Mouse (Mus musculus) CH12.LX (cell line): ENCODE data around the gene Adamtsl1. TPM values are rescaled to one million over a fixed set of nuclear protein-coding genes. Genes with fewer than 3 reads are reported as not detected.

Experiments
- DNase-seq: peaks from one replicate; pipeline ENCODE4 v3.0.0-alpha.2; 2013; ENCODE audit errors: extremely low read depth
- H3K27ac ChIP-seq: 2 replicates; pipeline ENCODE4 v1.5.1; 2012; ENCODE audit warnings: low read depth, mild to moderate bottlenecking, control low read depth, moderate library complexity; ENCODE audit not compliant: insufficient read depth
- H3K27me3 ChIP-seq: replicated peaks from 2 replicates; pipeline ENCODE3; 2012; ENCODE audit warnings: inconsistent platforms
- H3K36me3 ChIP-seq, 2 experiments: replicated peaks in 1 of 2; 2 replicates each; pipeline versions ENCODE3 to v1.6.1; 2012; ENCODE audit warnings: inconsistent platforms in 1 of 2, low read length in 1 of 2, mild to moderate bottlenecking in 1 of 2, mixed read lengths in 1 of 2, moderate library complexity in 1 of 2; ENCODE audit not compliant: control insufficient read depth in 1 of 2, insufficient read depth in 1 of 2
- H3K4me1 ChIP-seq, 2 experiments: 2 replicates each; pipeline ENCODE4 v1.6.1; 2012; ENCODE audit warnings: inconsistent platforms in 1 of 2, moderate library complexity in 1 of 2; ENCODE audit not compliant: insufficient read depth in 2 of 2, control insufficient read depth in 1 of 2
- H3K4me2 ChIP-seq: 2 replicates; pipeline ENCODE4 v1.6.1; 2012; ENCODE audit warnings: low read depth, mild to moderate bottlenecking, control low read depth; ENCODE audit not compliant: poor library complexity, insufficient read depth, severe bottlenecking
- H3K4me3 ChIP-seq, 3 experiments: fragments of 150-350 bp in 1 of 3; sonication (generic) in 1 of 3; replicated peaks in 1 of 3; 2 replicates each; pipeline versions ENCODE3 to v1.5.1; 2011 to 2012; ENCODE audit warnings: low read depth in 2 of 3, low read length in 2 of 3, mild to moderate bottlenecking in 2 of 3, moderate library complexity in 2 of 3, control low read depth in 1 of 3, improper control_type of control experiment in 1 of 3, inconsistent platforms in 1 of 3, mixed read lengths in 1 of 3; ENCODE audit not compliant: poor library complexity in 1 of 3
- H3K79me2 ChIP-seq: replicated peaks from 2 replicates; pipeline ENCODE4 v1.6.1; 2012; ENCODE audit warnings: mild to moderate bottlenecking, moderate library complexity; ENCODE audit not compliant: control insufficient read depth, poor library complexity, insufficient read depth, severe bottlenecking; ENCODE audit errors: extremely low read depth
- H3K9ac ChIP-seq: 2 replicates; pipeline ENCODE4 v1.6.1; 2012; ENCODE audit warnings: low read depth, mild to moderate bottlenecking, control low read depth, moderate library complexity; ENCODE audit not compliant: insufficient read depth
- H3K9me3 ChIP-seq: replicated peaks from 2 replicates; pipeline ENCODE3; 2012; ENCODE audit warnings: low read length, inconsistent platforms, mixed read lengths
- CHD2 ChIP-seq: IDR thresholded peaks from 2 replicates; pipeline ENCODE4 v1.6.1; 2011; ENCODE audit warnings: low read length, improper control_type of control experiment
- CTCF ChIP-seq, 2 experiments: IDR thresholded peaks in 1 of 2; conservative IDR thresholded peaks in 1 of 2; 2 replicates each; pipeline ENCODE4 v1.5.1; 2011 to 2012; ENCODE audit warnings: low read depth in 2 of 2, low read length in 2 of 2, improper control_type of control experiment in 1 of 2, inconsistent platforms in 1 of 2, mild to moderate bottlenecking in 1 of 2, moderate library complexity in 1 of 2
- E2F4 ChIP-seq: IDR thresholded peaks from 2 replicates; pipeline ENCODE4 v1.6.1; 2011; ENCODE audit warnings: low read depth, low read length, improper control_type of control experiment; ENCODE audit not compliant: insufficient replicate concordance
- ELF1 ChIP-seq: IDR thresholded peaks from 2 replicates; pipeline ENCODE4 v1.6.1; 2014; ENCODE audit warnings: low read depth, mild to moderate bottlenecking, inconsistent platforms, low read length, improper control_type of control experiment
- GABPA ChIP-seq: IDR thresholded peaks from 2 replicates; pipeline ENCODE4 v1.6.1; 2012; ENCODE audit warnings: low read depth, low read length, improper control_type of control experiment, inconsistent platforms; ENCODE audit not compliant: insufficient replicate concordance
- IRF4 ChIP-seq: IDR thresholded peaks from 2 replicates; pipeline ENCODE4 v1.6.1; 2014; ENCODE audit warnings: low read depth, mild to moderate bottlenecking, inconsistent platforms, low read length, improper control_type of control experiment
- JUND ChIP-seq: conservative IDR thresholded peaks from 2 replicates; pipeline ENCODE4 v1.6.1; 2011; ENCODE audit warnings: low read depth, low read length, improper control_type of control experiment
- MAFK ChIP-seq: IDR thresholded peaks from 2 replicates; pipeline ENCODE4 v1.6.1; 2011; ENCODE audit warnings: low read length, improper control_type of control experiment; ENCODE audit not compliant: insufficient replicate concordance
- MEF2A ChIP-seq: IDR thresholded peaks from 2 replicates; pipeline ENCODE4 v1.6.1; 2014; ENCODE audit warnings: low read depth, mild to moderate bottlenecking, inconsistent platforms, low read length, improper control_type of control experiment, borderline replicate concordance
- MXI1 ChIP-seq: IDR thresholded peaks from 2 replicates; pipeline ENCODE4 v1.6.1; 2011; ENCODE audit warnings: mild to moderate bottlenecking, low read depth, low read length, improper control_type of control experiment
- MYC ChIP-seq: IDR thresholded peaks from 2 replicates; pipeline ENCODE4 v1.6.1; 2011; ENCODE audit warnings: low read depth, mild to moderate bottlenecking, improper control_type of control experiment, low read length
- NELFE ChIP-seq: IDR thresholded peaks from 2 replicates; pipeline ENCODE4 v1.6.1; 2011; ENCODE audit warnings: low read depth, low read length, improper control_type of control experiment
- PAX5 ChIP-seq: IDR thresholded peaks from 2 replicates; pipeline ENCODE4 v1.6.1; 2012; ENCODE audit warnings: low read length, inconsistent platforms, mixed read lengths
- POLR2A ChIP-seq: IDR thresholded peaks from 2 replicates; pipeline ENCODE4 v1.6.1; 2011; ENCODE audit warnings: low read depth, mild to moderate bottlenecking, improper control_type of control experiment, low read length
- RAD21 ChIP-seq: IDR thresholded peaks from 2 replicates; pipeline ENCODE4 v1.6.1; 2011; ENCODE audit warnings: low read depth, mild to moderate bottlenecking, low read length, improper control_type of control experiment, moderate library complexity
- RCOR1 ChIP-seq: conservative IDR thresholded peaks from 2 replicates; pipeline ENCODE4 v1.6.1; 2012; ENCODE audit warnings: low read depth, mild to moderate bottlenecking, inconsistent platforms, low read length, improper control_type of control experiment
- SIN3A ChIP-seq: IDR thresholded peaks from 2 replicates; pipeline ENCODE4 v1.6.1; 2012; ENCODE audit warnings: low read length, improper control_type of control experiment, inconsistent platforms
- SMC3 ChIP-seq: IDR thresholded peaks from 2 replicates; pipeline ENCODE4 v1.6.1; 2011; ENCODE audit warnings: low read depth, low read length, improper control_type of control experiment
- ZC3H11A ChIP-seq: IDR thresholded peaks from 2 replicates; pipeline ENCODE4 v1.6.1; 2012; ENCODE audit warnings: low read depth, mild to moderate bottlenecking, inconsistent platforms, low read length, improper control_type of control experiment
- ZKSCAN1 ChIP-seq: IDR thresholded peaks from 2 replicates; pipeline ENCODE4 v1.6.1; 2012; ENCODE audit warnings: low read depth, inconsistent platforms, low read length, improper control_type of control experiment, borderline replicate concordance
- ZMIZ1 ChIP-seq: IDR thresholded peaks from 2 replicates; pipeline ENCODE4 v1.6.1; 2012; ENCODE audit warnings: low read depth, mild to moderate bottlenecking, inconsistent platforms, low read length, improper control_type of control experiment
- ZNF384 ChIP-seq: IDR thresholded peaks from 2 replicates; pipeline ENCODE4 v1.6.1; 2012; ENCODE audit warnings: low read depth, low read length, improper control_type of control experiment, inconsistent platforms
- dilution Hi-C: fragments of 300-500 bp; cut with MboI; formaldehyde crosslinking; loops from 2 replicates; pipeline ENCODE4 v1.14.3; 2020; ENCODE audit warnings: low sequenced_read_pairs; ENCODE audit not compliant: extremely low pct_unique_long_range_greater_than_20kb, extremely low pct_ligation_motif_present
- in situ Hi-C: fragments of 300-500 bp; cut with MboI; formaldehyde crosslinking; loops from 3 replicates; pipeline ENCODE4 v1.14.3; 2019; ENCODE audit warnings: low sequenced_read_pairs, low pct_ligation_motif_present, low pct_unique_long_range_greater_than_20kb, mixed read lengths
- polyA plus RNA-seq: library from polyadenylated mRNA; unstranded; fragments of >175 nt; gene quantifications from 2 replicates; pipeline ENCODE4 v1.2.1, GENCODE M21; 2012; ENCODE audit warnings: low read depth; ENCODE audit not compliant: insufficient read length
- total RNA-seq, 2 experiments: library from RNA; depleted of rRNA; stranded (reverse); fragments of 300-350 nt in 1 of 2; fragments of >200 nt in 1 of 2; gene quantifications; 2 replicates each; pipeline ENCODE4 v1.2.3; 2012 to 2014

Gene Adamtsl1
- total and polyA plus RNA-seq, 3 experiments: not detected

DNA sequence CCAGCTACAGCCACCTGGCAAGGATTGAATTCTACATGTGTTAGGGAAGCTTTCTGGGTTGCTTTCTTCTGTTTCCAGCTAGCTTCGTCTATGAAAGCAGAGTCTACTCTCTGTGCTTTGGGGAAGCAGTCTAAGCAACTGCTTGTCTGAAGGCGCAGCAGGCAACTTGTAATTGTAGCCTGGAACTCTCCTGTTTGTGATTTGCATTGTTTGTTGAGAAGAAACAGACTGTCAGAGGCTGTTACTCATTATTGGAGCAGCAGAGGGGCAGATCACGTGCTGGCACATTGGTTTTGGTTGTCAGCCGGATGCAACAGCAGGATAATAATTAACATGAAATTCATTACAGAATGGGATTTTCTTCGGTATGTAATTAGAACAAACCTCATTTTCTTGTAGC is 254.1 kb downstream of the Adamtsl1 start:
- H3K27me3 ChIP-seq: no peaks in the 10 kb centered on the region

DNA sequence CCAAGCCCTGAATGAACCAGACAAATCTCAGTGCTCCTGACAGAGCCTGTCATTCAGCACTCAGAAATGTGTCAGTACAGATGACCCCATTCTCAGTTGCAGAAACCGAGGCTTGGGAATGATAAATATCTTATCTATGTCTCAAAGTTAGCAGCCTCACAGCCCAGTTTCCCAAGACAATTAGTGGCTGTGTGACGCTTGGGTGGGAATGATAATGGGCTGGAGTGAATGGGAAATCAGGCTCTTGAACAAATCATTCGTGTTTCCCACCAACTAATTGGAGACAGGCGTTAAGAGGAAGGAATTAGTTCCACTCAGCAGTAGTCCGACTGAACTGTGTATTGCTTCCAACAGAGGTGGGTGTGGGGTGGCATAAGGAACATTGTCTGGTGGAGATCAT is 268.5 kb downstream of the Adamtsl1 start:
- H3K9ac ChIP-seq: no peak overlapping the region
- H3K4me3 ChIP-seq: no peak overlapping the region
- DNase-seq: no peak
- H3K79me2 ChIP-seq: no peaks in the 10 kb centered on the region
- TF ChIP-seq CHD2 (no peak), MEF2A (no peak), JUND (no peak), CTCF (conservative IDR thresholded peaks at IDR 0.05 in 1 of 2, IDR thresholded peaks at IDR 0.05 in 1 of 2; ENCODE audit: low read depth in 2 of 2, low read length in 2 of 2) (no peak)
- H3K27ac ChIP-seq: no peak overlapping the region
- H3K36me3 ChIP-seq: no peaks in the 10 kb centered on the region
- in situ Hi-C loops: no loop called here
- no peaks in the 10 kb centered on the region for H3K4me1 ChIP-seq
- dilution Hi-C loops: no loop called here
- H3K4me2 ChIP-seq: no peak overlapping the region
- no peaks in the 10 kb centered on the region for H3K27me3 ChIP-seq
- peaks cover 37% of the 10 kb centered on the region for H3K9me3 ChIP-seq

More for the DNA sequence above, 254.1 kb downstream of the Adamtsl1 start:
- Histone ChIP-seq H3K27ac (no peak overlapping the region), H3K9ac (no peak overlapping the region), H3K4me2 (no peak overlapping the region), H3K4me1 (no peaks in the 10 kb centered on the region)
- in situ Hi-C loops: no loop called here
- no peak for DNase-seq
- TF ChIP-seq RAD21: no peak
- no peak for TF ChIP-seq SMC3
- TF ChIP-seq PAX5: no peak
- TF ChIP-seq POLR2A: no peak
- TF ChIP-seq ZC3H11A: no peak
- TF ChIP-seq GABPA: no peak
- no peak for TF ChIP-seq ELF1
- no peak for TF ChIP-seq MYC
- no peak for TF ChIP-seq RCOR1
- no peak for TF ChIP-seq NELFE
- TF ChIP-seq ZKSCAN1: no peak
- no peak for TF ChIP-seq MEF2A
- no peak for TF ChIP-seq SIN3A
- TF ChIP-seq ZMIZ1: no peak
- no peak for TF ChIP-seq CHD2
- TF ChIP-seq ZNF384: no peak
- TF ChIP-seq IRF4: no peak
- TF ChIP-seq MAFK: no peak
- no peak for TF ChIP-seq MXI1
- no peak for TF ChIP-seq E2F4
- TF ChIP-seq, all 38 proteins: peak for 0
- Histone ChIP-seq H3K9me3 (peaks cover 47% of the 10 kb centered on the region), H3K79me2 (no peaks in the 10 kb centered on the region), H3K4me3 (no peak overlapping the region), H3K36me3 (no peaks in the 10 kb centered on the region)
- dilution Hi-C loops: no loop called here
